Mouse (Mus musculus) embryonic facial prominence, embryonic 12.5 days (tissue): ENCODE measurements around the gene Ptprcap. TPM values are rescaled to one million over a fixed set of nuclear protein-coding genes. Genes with fewer than 3 reads are reported as not detected.
A peak's percentile ranks its signal among the peaks of the same experiment; 100 is the strongest.

ENCODE experiments used
- ATAC-seq: fragments of 200-750 bp; cut with Nextera tagmentation; 2 replicates; pipeline ENCODE4 v1.8.0; 2017; ENCODE audit not compliant: insufficient number of reproducible peaks, insufficient read depth, low FRiP score, low TSS enrichment
- H3K27ac ChIP-seq: fragments of 300-500 bp; sonication (generic); 2 replicates; pipeline ENCODE4 v1.5.1; 2016; ENCODE audit warnings: mild to moderate bottlenecking
- H3K27me3 ChIP-seq: fragments of 300-500 bp; sonication (generic); 2 replicates; pipeline ENCODE4 v1.6.1; 2016; ENCODE audit warnings: mild to moderate bottlenecking, moderate library complexity
- H3K36me3 ChIP-seq: fragments of 300-500 bp; sonication (generic); 2 replicates; pipeline ENCODE4 v1.6.1; 2016; ENCODE audit warnings: mild to moderate bottlenecking
- H3K4me1 ChIP-seq: fragments of 300-500 bp; sonication (generic); 2 replicates; pipeline ENCODE4 v1.6.1; 2016
- H3K4me2 ChIP-seq: fragments of 300-500 bp; sonication (generic); replicated peaks from 2 replicates; pipeline ENCODE4 v1.6.1; 2016; ENCODE audit warnings: mild to moderate bottlenecking, moderate library complexity
- H3K4me3 ChIP-seq: fragments of 300-500 bp; sonication (generic); 2 replicates; pipeline ENCODE4 v1.5.1; 2016; ENCODE audit warnings: mild to moderate bottlenecking
- H3K9ac ChIP-seq: fragments of 300-500 bp; sonication (generic); 2 replicates; pipeline ENCODE4 v1.6.1; 2016; ENCODE audit warnings: mild to moderate bottlenecking, moderate library complexity
- H3K9me3 ChIP-seq: fragments of 300-500 bp; sonication (generic); 2 replicates; pipeline ENCODE4 v1.6.1; 2016; ENCODE audit warnings: mild to moderate bottlenecking, moderate library complexity
- WGBS: fragments of 180-500 bp; shearing (Covaris S2); methylation state at CpG from one replicate; pipeline ENCODE4 v1.1.7; 2016; 5-methylcytosine and 5-hydroxymethylcytosine counted together
- polyA plus RNA-seq: library from polyadenylated mRNA; unstranded; fragments of >200 nt; fragmentation: Nextera tagmentation; extraction: Ambion mirVana; gene quantifications from 2 replicates; pipeline ENCODE4 v1.2.1, GENCODE M21; 2016

Ptprcap gene
- polyA plus RNA-seq, 1 experiment from 2014 or later: 2.1 TPM

DNA sequence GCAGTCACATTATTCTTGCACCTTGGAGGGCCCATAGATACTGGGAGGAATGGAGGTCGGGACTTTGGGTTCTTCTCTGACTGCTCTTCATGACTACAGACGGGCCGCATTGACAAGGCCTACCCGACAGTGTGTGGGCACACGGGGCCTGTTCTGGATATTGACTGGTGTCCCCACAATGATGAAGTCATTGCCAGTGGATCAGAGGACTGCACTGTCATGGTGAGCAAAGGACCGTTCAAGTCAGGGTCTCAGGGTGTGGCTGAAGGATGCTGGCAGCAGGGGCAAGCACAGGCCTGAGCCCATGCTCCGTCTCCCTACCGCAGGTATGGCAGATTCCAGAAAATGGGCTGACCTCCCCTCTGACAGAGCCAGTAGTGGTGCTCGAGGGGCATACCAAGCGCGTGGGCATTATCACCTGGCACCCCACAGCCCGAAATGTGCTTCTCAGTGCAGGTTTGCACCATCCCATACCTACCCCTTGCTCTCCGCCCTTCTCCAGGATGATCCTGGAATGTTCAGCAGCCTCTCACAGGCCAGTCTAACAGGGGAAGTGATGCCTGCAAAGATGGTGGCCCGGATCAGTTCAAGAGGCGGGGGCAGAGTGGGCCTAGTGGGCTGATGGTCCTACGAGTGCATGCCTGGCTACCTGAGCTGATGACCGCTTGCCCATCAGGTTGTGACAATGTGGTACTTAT is 3.5 kb upstream of the Ptprcap start:
- peak overlapping the region; percentile 75; the same call in 1 of the 2 replicates for H3K4me2 ChIP-seq
- H3K9me3 ChIP-seq: 0 out of 2 replicates have a peak, but pooled peaks cover 4% of the 10 kb centered on the region
- ATAC-seq: no peak
- H3K27me3 ChIP-seq: no peaks in the 10 kb centered on the region
- H3K4me1 ChIP-seq: peaks cover 17% of the 10 kb centered on the region
- 93% methylated on average over 17 of the region's 17 CpGs for WGBS
- H3K4me3 ChIP-seq: peak overlapping the region; percentile 86
- H3K9ac ChIP-seq: 0 out of 2 replicates have a peak overlapping the region, but pooled peaks have one; percentile 82
- H3K36me3 ChIP-seq: peaks cover 33% of the 10 kb centered on the region
- no peak overlapping the region for H3K27ac ChIP-seq

- WGBS: 88% methylated on average over 22 of the region's 22 CpGs
- no peak for ATAC-seq
- Histone ChIP-seq H3K4me2 (no peak overlapping the region), H3K9ac (no peak overlapping the region), H3K4me3 (no peak overlapping the region), H3K9me3 (0 out of 2 replicates have a peak, but pooled peaks cover under 1% of the 10 kb centered on the region), H3K27me3 (no peaks in the 10 kb centered on the region), H3K4me1 (peaks cover 17% of the 10 kb centered on the region), H3K36me3 (peaks cover 36% of the 10 kb centered on the region), H3K27ac (no peak overlapping the region)
Measured at GRCm38 (mm10) chr19:4150567-4151487, 2.6 kb upstream of the Ptprcap start.

DNA sequence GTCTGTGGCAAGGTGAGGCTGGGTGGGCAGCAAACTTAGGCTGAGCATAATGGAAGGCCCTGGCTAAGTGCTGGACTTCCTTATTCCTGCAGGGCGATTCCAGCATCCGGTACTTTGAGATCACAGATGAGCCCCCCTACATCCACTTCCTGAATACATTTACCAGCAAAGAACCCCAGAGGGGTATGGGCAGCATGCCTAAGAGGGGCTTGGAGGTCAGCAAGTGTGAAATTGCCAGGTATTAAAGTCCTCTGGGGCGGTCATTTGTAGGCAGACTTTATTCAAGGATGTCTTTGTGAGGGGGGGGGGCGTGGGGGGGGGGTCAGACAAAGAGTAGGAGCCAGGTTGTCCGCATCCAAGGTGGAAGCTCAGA is 1.9 kb upstream of the Ptprcap start:
- Histone ChIP-seq H3K27ac (no peak overlapping the region), H3K9ac (no peak overlapping the region), H3K36me3 (peaks cover 43% of the 10 kb centered on the region), H3K4me2 (no peak overlapping the region), H3K27me3 (no peaks in the 10 kb centered on the region), H3K4me3 (no peak overlapping the region), H3K9me3 (no peaks in the 10 kb centered on the region), H3K4me1 (peaks cover 17% of the 10 kb centered on the region)
- ATAC-seq: no peak
- WGBS: 68% methylated on average over 5 of the region's 5 CpGs

DNA sequence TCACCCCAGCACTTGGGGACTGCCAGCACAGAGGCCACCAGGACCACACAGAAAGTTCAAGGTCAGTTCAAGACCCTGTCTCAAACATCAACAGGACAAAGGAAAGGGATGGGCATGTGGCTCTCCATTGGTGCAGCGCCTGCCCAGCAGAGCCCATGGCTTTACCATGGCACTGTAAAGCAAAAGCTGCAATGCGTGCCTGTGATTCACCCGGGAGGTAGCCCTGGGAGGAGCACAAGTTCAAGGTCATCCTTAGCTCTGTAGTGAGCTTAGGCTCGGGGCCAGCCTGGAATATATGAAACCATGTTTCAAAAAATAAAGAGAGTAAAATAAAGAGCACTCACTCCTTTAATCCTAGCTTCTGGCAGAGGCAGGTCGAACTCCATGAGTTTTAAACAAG is 1.5 kb upstream of the Ptprcap start:
- H3K9ac ChIP-seq: no peak overlapping the region
- no peak for ATAC-seq
- no peaks in the 10 kb centered on the region for H3K27me3 ChIP-seq
- H3K36me3 ChIP-seq: peaks cover 47% of the 10 kb centered on the region
- H3K4me1 ChIP-seq: peaks cover 17% of the 10 kb centered on the region
- no peaks in the 10 kb centered on the region for H3K9me3 ChIP-seq
- no peak overlapping the region for H3K27ac ChIP-seq
- H3K4me3 ChIP-seq: no peak overlapping the region
- WGBS: 88% methylated on average over 5 of the region's 5 CpGs
- no peak overlapping the region for H3K4me2 ChIP-seq

- ATAC-seq: no peak
- no peak overlapping the region for H3K4me3 ChIP-seq
- H3K36me3 ChIP-seq: peaks cover 54% of the 10 kb centered on the region
- 85% methylated on average over 8 of the region's 8 CpGs for WGBS
- no peak overlapping the region for H3K9ac ChIP-seq
- H3K27ac ChIP-seq: no peak overlapping the region
- peaks cover 16% of the 10 kb centered on the region for H3K4me1 ChIP-seq
- H3K9me3 ChIP-seq: no peaks in the 10 kb centered on the region
- H3K4me2 ChIP-seq: no peak overlapping the region
- H3K27me3 ChIP-seq: no peaks in the 10 kb centered on the region
Measured at GRCm38 (mm10) chr19:4152445-4153231, 766 bp upstream of the Ptprcap start.

- no peaks in the 10 kb centered on the region for H3K9me3 ChIP-seq
- no peak overlapping the region for H3K4me2 ChIP-seq
- no peak overlapping the region for H3K27ac ChIP-seq
- peaks cover 2% of the 10 kb centered on the region; the same call in 1 of the 2 replicates for H3K4me1 ChIP-seq
- H3K27me3 ChIP-seq: no peaks in the 10 kb centered on the region
- no peak overlapping the region for H3K9ac ChIP-seq
- H3K36me3 ChIP-seq: peaks cover 74% of the 10 kb centered on the region
- WGBS: 77% methylated on average over 13 of the region's 13 CpGs
- no peak overlapping the region for H3K4me3 ChIP-seq
- no peak for ATAC-seq
Measured at GRCm38 (mm10) chr19:4154437-4155222, 1.2 kb downstream of the Ptprcap start.

DNA sequence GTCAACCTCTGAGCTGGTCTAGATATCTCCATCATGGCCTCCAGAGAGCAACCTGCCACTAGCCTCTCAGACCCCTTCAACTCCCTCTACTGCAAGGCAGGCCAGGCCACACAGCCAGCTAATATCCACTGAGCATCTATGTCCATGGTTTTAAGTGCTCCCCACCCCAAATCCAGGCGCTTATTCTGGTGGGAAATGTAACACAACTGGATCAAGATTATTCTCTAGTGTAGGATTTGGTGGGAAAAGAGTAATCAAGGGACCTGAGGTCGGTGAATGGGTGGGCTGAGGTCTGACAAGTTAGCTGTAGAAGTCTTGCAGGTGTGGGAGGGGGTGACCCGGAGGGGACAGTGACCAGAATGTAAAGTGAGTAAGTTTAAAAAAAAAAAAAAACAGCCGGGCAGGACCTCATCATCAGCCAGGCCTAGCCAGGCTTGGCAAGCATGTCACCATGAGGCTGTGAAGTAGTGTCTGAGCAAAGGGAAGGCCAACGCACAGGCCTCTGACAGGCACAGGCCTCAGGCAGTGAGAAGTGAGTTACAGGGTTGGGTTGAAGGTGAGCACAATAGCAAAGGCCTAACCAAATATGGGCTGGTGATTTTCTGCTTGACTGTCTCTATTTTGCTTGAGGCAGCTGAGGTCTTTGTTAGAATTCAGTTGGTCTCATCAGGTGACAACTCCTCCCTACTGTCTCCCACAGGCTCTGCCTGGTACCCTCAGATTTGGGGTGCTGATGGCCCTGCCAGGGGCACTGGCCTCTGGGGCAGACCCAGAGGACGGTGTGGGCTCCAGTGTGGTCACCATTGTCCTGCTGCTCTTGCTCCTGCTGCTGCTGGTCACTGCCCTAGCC is 2.0 kb downstream of the Ptprcap start:
- H3K4me3 ChIP-seq: no peak overlapping the region
- ATAC-seq: no peak
- peaks cover 72% of the 10 kb centered on the region for H3K36me3 ChIP-seq
- no peak overlapping the region for H3K27ac ChIP-seq
- 73% methylated on average over 6 of the region's 6 CpGs for WGBS
- H3K4me1 ChIP-seq: no peaks in the 10 kb centered on the region
- no peak overlapping the region for H3K9ac ChIP-seq
- no peaks in the 10 kb centered on the region for H3K9me3 ChIP-seq
- no peak overlapping the region for H3K4me2 ChIP-seq
- no peaks in the 10 kb centered on the region for H3K27me3 ChIP-seq

DNA sequence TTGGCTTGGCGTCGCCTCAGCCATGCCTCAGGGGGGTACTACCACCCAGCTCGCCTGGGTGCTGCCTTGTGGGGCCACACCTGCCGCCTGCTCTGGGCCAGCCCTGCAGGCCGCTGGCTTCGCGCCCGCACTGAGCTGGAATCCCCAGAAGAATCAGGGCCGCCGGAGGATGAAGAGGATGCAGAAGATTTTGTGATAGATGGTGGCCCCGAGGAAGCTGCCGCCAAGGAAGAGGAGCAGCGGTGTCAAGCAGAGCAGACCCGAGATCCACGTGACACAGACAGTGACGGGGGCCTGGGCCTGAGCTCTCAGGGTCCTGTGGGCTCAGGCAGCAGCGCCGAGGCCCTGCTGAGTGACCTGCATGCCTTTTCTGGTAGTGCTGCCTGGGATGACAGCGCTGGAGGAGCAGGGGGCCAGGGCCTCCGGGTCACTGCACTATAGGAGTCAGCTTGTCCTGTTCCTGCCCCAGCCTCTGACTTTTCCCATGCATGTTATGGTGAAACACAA is 2.7 kb downstream of the Ptprcap start:
- no peak overlapping the region for H3K27ac ChIP-seq
- H3K36me3 ChIP-seq: peaks cover 70% of the 10 kb centered on the region
- H3K9me3 ChIP-seq: no peaks in the 10 kb centered on the region
- H3K4me1 ChIP-seq: no peaks in the 10 kb centered on the region
- ATAC-seq: no peak
- no peak overlapping the region for H3K4me2 ChIP-seq
- H3K27me3 ChIP-seq: no peaks in the 10 kb centered on the region
- WGBS: 71% methylated on average over 20 of the region's 20 CpGs
- H3K4me3 ChIP-seq: no peak overlapping the region
- H3K9ac ChIP-seq: no peak overlapping the region

DNA sequence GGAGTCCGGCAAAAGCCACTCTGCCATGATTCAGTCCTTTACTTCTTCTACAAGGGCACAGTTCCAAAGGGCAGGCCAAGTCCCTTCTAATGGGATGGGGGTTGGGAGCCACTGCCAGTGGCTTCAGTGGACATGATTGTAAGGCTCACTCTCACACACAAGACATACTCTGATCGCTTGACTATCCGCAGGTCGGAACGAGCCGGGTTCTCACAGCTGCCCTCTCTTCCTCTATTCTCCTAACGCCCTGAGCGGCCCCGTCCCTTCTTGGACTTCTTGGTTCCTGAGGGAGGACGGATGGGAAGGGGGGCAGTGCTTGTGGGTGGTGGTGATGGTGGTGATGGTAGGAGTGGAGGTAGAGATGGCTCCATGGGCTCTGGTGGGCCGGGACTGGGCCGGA is 3.4 kb downstream of the Ptprcap start:
- Histone ChIP-seq H3K4me2 (no peak overlapping the region), H3K36me3 (peaks cover 67% of the 10 kb centered on the region), H3K4me1 (no peaks in the 10 kb centered on the region), H3K9ac (no peak overlapping the region), H3K27ac (no peak overlapping the region), H3K27me3 (no peaks in the 10 kb centered on the region), H3K9me3 (no peaks in the 10 kb centered on the region), H3K4me3 (no peak overlapping the region)
- ATAC-seq: no peak
- WGBS: 89% methylated on average over 12 of the region's 12 CpGs

- ATAC-seq: no peak
- 95% methylated on average over 8 of the region's 8 CpGs for WGBS
- no peak overlapping the region for H3K4me2 ChIP-seq
Measured at GRCm38 (mm10) chr19:4159049-4159448, 5.6 kb downstream of the Ptprcap start.

More at GRCm38 (mm10) chr19:4159049-4159448, 5.6 kb downstream of the Ptprcap start:
- H3K9ac ChIP-seq: no peak overlapping the region
- H3K4me1 ChIP-seq: peaks cover 8% of the 10 kb centered on the region
- no peak overlapping the region for H3K27ac ChIP-seq
- no peaks in the 10 kb centered on the region for H3K27me3 ChIP-seq
- H3K4me3 ChIP-seq: no peak overlapping the region
- H3K9me3 ChIP-seq: no peaks in the 10 kb centered on the region
- peaks cover 56% of the 10 kb centered on the region for H3K36me3 ChIP-seq
